Mouse (Mus musculus) urinary bladder, adult 18-20 months (tissue): ENCODE measurements around the gene Pate3.
"Not testable (repeated sequence)": the region's sequence is repeated elsewhere in the genome, so short reads cannot be mapped to it uniquely, and the experiment has no call there.

ENCODE experiments used
- DNase-seq, 2 experiments: peaks; one replicate each; pipeline ENCODE4 v3.0.0; 2022; ENCODE audit warnings: low spot score in 2 of 2, mixed read lengths in 2 of 2

The Pate3 gene

GRCm38 (mm10) chr9:35648102-35648501, at the start of gene Pate3:
Gene Pate3 (minus strand): TSS chr9:35648202.
- no peak for DNase-seq

DNA sequence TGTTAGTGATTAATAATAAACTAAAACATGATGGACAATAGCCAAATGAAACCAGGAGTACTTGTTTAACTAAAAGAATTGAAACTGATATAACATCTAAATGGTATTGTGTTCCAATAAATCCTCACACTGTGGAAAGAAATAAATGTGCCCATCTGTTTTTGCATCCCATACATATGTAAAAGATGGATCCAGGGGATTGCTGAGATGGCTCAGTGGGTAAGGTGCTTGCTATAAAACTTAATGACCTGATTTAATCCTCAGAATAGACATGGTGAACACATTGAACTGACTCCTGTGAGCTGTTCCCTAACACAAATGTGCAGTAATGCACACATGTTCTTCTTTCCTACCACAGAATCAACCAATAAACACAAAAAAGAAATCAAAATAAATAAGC, 43.9 kb upstream of the Pate3 start:
- DNase-seq = no peak

GRCm38 (mm10) chr9:35687013-35687412, 39.0 kb upstream of the Pate3 start, which contains the start of gene Pate1:
Gene Pate1 (minus strand): TSS chr9:35687390.
- DNase-seq = no peak

- DNase-seq = no peak
Measured at GRCm38 (mm10) chr9:35673557-35673956, 25.6 kb upstream of the Pate3 start.

- DNase-seq = no peak
Measured at GRCm38 (mm10) chr9:35632981-35633380, 15.0 kb downstream of the Pate3 start.

GRCm38 (mm10) chr9:35616784-35617183, 31.2 kb downstream of the Pate3 start:
- DNase-seq = not testable (repeated sequence)

DNA sequence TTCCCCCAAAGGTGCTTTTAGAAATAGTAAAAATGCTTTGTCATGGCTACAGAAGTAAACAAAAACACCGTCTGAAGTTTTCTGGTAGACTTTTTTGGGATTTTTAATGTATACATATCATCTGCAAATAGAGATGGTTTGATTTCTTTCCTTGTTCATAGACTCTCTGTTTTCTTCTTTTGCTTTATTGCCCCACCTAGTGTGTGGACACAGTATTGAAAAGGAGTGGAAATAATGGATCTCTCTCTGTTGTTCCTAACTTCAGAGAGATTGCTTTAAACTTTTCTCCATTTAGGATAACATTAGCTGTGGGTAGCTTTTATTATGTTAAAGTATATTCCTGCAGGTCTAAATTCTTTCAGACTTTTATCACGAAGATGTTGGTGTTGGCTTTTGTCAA, 34.0 kb downstream of the Pate3 start:
- DNase-seq = no peak

DNA sequence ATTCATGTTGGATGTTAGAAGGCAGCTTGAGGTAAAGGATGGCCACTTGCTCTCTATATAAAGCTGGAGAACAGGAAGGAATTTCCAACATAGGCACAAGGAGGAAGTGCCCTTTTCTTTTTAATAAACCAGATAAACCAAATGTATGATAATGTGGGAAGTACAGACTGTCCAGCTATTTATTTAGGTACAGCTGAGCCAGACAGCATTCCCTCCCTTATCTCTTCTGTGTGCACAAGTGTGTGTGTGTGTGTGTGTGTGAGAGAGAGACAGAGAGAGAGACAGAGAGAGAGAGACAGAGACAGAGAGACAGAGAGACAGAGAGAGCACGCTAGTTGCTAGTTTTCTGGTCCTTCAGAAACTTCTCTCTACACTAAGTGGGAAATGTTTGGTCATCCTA, 36.2 kb downstream of the Pate3 start, which contains the start of gene Pate4:
TSS of gene Pate4 (minus strand) at position 101 of the 400 bp plus-strand sequence.
- no peak for DNase-seq

DNA sequence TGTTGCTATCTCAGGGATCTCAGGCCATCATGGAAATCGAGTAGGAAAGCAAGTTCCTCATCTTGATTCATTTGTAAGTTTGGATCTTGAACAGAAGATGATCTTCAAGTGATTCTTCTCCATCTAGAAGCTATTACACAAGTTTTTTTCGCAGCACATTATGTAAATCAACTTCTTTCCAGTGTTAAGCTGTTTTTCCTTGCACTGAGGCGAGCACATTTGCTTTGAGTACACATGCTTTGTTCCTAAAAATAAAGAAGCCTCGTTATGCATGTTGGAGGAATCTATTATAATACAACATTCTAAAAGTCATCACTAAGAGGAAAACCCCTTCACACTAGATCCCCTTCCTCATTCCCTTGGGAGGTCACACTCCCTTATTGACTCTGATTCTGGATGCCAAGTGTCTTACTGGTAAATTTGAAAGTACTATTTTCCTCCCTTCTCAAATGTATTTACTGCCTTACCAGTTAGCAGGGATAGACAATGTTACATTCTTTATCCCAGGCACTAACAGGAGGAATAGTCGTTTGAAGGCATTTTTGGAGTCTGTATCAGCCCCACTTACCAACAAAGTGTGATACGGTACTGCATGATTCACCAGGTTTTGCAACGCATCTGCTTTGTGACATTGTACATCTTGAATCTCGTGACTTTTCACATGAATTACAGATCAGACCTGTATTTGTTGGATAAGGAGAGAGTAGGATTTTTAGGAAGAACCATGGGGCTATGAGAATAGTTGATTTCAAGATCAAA, 40.2 kb downstream of the Pate3 start:
- no peak for DNase-seq
